Mouse (Mus musculus): Measurements from ENCODE around the gene Usp27x.

Usp27x gene

DNA sequence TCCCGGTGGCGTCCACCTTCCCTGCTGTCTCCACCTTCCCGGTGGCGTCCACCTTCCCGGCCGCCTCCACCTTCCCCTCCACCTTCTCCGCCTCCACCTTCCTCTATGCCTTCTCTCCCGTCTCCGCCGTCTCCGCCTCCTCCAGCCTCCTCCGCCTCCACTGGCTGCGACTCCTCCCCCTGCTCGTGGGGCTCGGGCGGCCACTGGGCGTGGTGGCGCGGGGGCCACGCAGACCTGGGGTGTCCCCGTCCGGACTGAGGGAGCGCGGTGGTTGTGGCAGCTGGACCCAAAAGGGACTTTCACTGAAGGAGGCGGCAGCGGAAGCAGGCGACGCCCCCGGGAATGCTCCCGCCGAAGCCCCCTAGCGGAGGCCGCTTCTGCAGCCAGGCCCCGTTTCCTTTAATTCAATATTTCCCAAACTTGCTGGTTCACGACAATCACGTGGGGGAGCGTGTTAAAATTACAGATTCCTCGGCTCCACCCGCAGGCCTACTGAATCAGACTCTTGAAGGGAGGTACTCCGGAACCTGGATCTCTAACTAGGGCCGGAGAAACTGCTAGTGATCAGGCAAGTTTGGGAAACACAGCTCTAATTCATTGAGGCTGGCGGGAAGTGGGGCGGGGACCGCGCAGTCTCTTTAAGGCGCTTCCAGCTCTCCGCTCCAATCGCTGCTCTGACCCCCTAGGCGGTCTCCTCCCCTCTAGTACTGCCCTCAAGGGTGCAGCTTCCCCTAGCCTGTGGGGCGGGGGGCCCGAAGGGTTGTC is at the start of gene Usp27x:
Gene Usp27x, minus strand, starts transcription at position 115 of the 765 bp plus-strand sequence.
- in situ Hi-C loops (cut with MseI, MboI): no loop called here

DNA sequence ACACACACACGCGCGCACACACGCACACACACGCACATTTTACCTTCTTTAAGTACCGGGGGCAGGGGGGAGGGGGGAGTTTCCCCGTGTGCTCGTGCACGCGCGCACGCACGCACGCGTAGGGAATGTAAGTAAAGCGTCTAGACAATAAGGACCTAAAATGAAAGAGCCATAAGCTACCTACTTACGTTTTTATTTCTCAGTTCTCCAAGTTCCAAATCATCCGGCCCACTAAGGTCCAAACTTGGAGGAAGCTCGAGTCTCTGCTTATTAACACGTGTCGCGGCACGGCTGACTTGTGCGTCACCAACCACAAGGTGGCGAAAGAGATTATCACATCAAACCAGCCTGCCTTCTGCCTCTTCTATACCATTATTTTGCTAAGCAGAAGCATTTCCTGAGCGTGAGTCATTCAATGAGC is 47.1 kb upstream of the Usp27x start:
- in situ Hi-C loops (cut with MseI, MboI): loop anchor here in 1 of 2 experiments (10.0 kb wide), 1 partner anchor 222 kb away; no protein-coding TSS in a partner anchor

DNA sequence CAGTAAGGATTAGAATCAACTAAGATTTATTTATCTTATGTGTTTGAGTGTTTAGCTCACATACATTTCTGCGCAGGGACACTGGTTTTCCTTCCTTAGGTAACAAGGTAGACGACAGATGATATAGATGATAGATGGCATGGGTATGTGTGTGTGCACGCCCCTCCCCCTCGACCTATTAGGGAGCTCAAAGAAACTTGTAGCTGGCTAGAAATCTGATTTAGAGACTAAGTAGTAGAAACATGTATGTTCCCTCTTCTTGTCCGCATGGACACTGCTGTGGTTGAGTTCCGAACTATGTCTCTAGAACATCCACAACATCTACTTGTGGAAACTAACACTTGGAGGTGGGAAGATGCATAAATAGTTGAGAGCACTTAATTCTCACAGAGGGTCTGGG is 46.5 kb upstream of the Usp27x start:
- in situ Hi-C loops (cut with MseI, MboI): loop anchor here in 1 of 2 experiments (10.0 kb wide), 1 partner anchor 223 kb away; no protein-coding TSS in a partner anchor

DNA sequence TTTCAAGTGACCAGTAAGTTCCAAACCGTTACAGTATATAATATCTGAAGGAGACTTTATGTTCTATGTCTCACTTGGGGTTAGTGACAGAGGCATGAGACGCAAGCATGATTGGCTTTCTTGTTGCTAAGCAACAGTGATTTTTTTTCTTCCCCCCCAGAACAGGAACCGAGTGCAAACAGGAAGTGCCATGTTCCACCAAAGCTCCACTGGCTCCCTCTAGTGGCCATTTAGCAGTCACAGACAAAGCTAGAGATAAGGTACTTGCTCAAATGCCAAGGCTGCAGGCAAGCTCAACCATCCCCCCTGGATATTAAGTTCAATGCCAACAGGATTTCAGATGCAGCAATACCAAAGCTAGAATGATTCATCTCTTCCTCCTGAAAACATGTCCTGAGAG is 45.4 kb upstream of the Usp27x start:
- in situ Hi-C loops (cut with MseI, MboI): loop anchor here in 1 of 2 experiments (10.0 kb wide), 1 partner anchor 224 kb away; no protein-coding TSS in a partner anchor

DNA sequence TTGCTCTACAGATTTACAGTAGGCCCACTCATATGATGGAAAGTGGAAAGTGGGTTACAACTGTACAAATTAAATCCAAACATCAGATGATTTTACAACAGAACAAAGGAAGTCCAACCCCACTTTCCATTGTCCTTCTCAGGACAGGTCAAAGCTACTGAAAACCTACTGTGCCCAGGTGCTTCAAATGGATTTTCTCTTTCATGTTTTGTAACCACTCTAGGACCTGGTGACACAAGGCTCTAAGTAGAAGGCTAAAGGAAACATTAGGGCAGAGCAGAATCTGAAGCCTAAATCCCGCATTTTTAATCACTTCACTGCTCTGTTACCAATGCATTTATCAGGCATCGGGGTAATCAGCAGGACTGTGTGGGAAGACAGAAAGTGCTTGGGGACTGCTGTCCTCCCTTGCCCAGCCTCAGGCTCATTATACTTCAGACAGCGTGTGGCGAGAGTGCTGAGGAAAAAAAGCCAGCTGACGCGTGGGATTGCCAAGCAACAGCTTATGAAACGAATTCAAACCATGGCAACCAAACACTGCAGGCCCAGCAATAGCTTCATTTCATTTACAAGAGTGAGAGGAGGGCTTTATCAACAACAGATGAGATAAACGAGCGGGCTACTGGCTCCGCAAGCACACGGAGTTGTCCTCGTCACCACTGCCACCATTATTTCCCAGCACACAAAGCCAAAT is 40.7 kb upstream of the Usp27x start:
- in situ Hi-C loops (cut with MseI, MboI): no loop called here

DNA sequence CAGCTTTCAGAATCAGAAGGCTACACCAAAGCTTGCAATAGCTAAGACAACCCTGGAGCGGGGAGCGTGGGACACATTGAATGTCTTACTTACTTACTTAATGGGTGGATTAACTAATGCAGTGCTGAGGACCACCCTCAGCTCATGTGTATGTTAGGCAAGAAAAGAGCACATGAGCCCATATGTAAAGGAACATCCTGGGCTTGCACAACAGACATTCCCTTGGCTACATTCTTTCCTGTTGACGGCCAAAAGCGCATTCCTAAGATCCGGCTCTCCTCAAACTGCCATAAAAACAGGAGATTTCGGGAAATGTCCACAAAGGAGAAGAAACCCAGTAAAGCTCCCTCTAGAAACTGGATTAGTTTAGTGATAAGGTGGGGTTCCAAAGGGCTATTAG is 39.7 kb upstream of the Usp27x start:
- in situ Hi-C loops (cut with MseI, MboI): no loop called here

DNA sequence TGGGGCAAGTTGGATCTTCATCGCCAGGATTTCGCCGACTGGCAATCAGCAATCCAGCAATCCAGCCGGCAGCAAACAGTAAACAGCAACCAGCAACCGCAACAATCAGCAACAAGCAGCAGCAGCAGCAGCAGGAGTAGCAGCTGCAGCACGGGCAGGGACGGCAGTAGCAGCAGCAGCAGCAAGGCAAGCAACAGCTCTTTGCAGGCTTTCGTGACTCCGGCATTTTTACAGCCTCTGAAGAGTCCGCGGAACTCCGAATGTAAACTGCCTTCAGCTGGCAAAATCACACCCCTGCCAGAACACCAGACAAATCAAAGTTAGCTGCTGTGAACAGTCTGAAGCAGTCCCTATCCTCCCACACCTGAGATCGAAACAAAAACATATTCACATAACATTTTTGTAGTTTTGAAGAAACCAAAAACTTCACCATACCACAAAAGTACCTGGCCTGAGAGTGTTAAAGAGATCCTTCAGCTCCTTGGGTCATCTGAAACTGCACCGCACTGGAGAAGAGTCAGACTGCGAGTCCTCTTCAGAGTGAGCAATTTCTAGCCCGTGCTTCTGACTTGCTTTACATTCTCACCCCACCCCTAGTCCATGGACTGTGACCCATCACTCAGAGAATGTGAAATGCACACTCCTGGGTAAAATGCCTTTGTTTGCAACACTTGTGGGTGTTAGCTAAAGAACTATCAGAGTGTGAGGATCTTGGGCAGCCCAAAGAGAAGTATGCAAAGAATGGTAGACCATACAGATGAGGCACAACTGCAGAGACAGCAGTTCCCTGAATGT is 36.8 kb upstream of the Usp27x start:
- in situ Hi-C loops (cut with MseI, MboI): no loop called here

GRCm38 (mm10) chrX:7376586-7376985 is 956 bp upstream of the Usp27x start:
- in situ Hi-C loops (cut with MseI, MboI): no loop called here

- in situ Hi-C loops (cut with MseI, MboI): no loop called here
Measured at GRCm38 (mm10) chrX:7375322-7375715, 311 bp downstream of the Usp27x start.

DNA sequence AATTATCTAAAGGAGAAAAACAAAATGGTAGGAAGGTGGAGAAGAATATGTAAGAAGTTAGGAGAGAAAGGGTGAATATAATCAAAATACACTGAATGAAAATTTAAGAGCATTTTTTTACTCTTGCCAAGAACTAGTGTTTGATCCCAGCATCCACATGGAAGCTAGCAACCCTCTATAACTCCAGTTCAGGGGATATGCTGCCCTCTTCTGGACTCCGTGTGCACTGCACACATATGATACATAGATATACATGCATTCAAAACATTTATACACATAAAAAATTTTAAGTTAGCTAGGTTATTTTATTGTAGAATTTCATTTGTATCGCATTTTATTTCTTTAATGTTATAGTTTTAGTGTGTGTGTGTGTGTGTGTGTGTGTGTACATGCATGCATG is 50.2 kb downstream of the Usp27x start:
- in situ Hi-C loops (cut with MseI, MboI): no loop called here

GRCm38 (mm10) chrX:7322288-7322687 is 53.3 kb downstream of the Usp27x start:
- in situ Hi-C loops (cut with MseI, MboI): no loop called here
